Mouse (Mus musculus): Measurements from ENCODE around the gene Traf6. TPM values are rescaled to one million over a fixed set of nuclear protein-coding genes. Genes with fewer than 3 reads are reported as not detected.

The Traf6 gene
- polyA plus RNA-seq, 1 experiment from 2014 or later = 10.3 TPM

- Histone ChIP-seq H3K36me3 (no peaks in the 10 kb centered on the region), H3K4me2 (replicated peaks) (no peak overlapping the region), H3K4me3 (replicated peaks) (no peak overlapping the region), H3K4me1 (0 out of 2 replicates have a peak, but pooled peaks cover 3% of the 10 kb centered on the region), H3K9me3 (replicated peaks) (no peaks in the 10 kb centered on the region), H3K9ac (no peak overlapping the region), H3K27me3 (no peaks in the 10 kb centered on the region), H3K27ac (replicated peaks) (no peak overlapping the region)
- WGBS = 20% methylated on average over 9 of the region's 9 CpGs
- ATAC-seq (ENCODE audit: insufficient number of reproducible peaks, low FRiP score, low TSS enrichment, low read depth) = peak; percentile 73; the same call in 1 of the 2 replicates
Measured at GRCm38 (mm10) chr2:101665058-101665702, 13.0 kb upstream of the Traf6 start.

- 82% methylated on average over 3 of the region's 3 CpGs for WGBS
- no peak for ATAC-seq (ENCODE audit: insufficient number of reproducible peaks, low FRiP score, low TSS enrichment, low read depth)
Measured at GRCm38 (mm10) chr2:101665703-101666092, 12.5 kb upstream of the Traf6 start.

GRCm38 (mm10) chr2:101668751-101669150, 9.5 kb upstream of the Traf6 start:
- Histone ChIP-seq H3K4me2 (replicated peaks) (no peak overlapping the region), H3K4me1 (0 out of 2 replicates have a peak, but pooled peaks cover 3% of the 10 kb centered on the region), H3K27ac (replicated peaks) (no peak overlapping the region), H3K9me3 (replicated peaks) (no peaks in the 10 kb centered on the region), H3K36me3 (no peaks in the 10 kb centered on the region), H3K27me3 (no peaks in the 10 kb centered on the region), H3K4me3 (replicated peaks) (no peak overlapping the region), H3K9ac (no peak overlapping the region)
- no peak for ATAC-seq (ENCODE audit: insufficient number of reproducible peaks, low FRiP score, low TSS enrichment, low read depth)
- WGBS = 82% methylated on average over 3 of the region's 3 CpGs

More at GRCm38 (mm10) chr2:101665703-101666092, 12.5 kb upstream of the Traf6 start:
- no peaks in the 10 kb centered on the region for H3K27me3 ChIP-seq
- no peak overlapping the region for H3K4me3 ChIP-seq (replicated peaks)
- 0 out of 2 replicates have a peak, but pooled peaks cover 3% of the 10 kb centered on the region for H3K4me1 ChIP-seq
- no peak overlapping the region for H3K27ac ChIP-seq (replicated peaks)
- no peak overlapping the region for H3K4me2 ChIP-seq (replicated peaks)
- no peak overlapping the region for H3K9ac ChIP-seq
- no peaks in the 10 kb centered on the region for H3K36me3 ChIP-seq
- H3K9me3 ChIP-seq (replicated peaks) = no peaks in the 10 kb centered on the region

- no peak for ATAC-seq (ENCODE audit: insufficient number of reproducible peaks, low FRiP score, low TSS enrichment, low read depth)
- WGBS = 67% methylated on average over 3 of the region's 3 CpGs
- Histone ChIP-seq H3K4me2 (replicated peaks) (no peak overlapping the region), H3K9me3 (replicated peaks) (no peaks in the 10 kb centered on the region), H3K36me3 (no peaks in the 10 kb centered on the region), H3K27ac (replicated peaks) (no peak overlapping the region), H3K9ac (no peak overlapping the region), H3K27me3 (no peaks in the 10 kb centered on the region), H3K4me3 (replicated peaks) (no peak overlapping the region), H3K4me1 (no peaks in the 10 kb centered on the region)
Measured at GRCm38 (mm10) chr2:101673547-101673946, 4.7 kb upstream of the Traf6 start.

GRCm38 (mm10) chr2:101679164-101679784, 1.0 kb downstream of the Traf6 start:
- H3K36me3 ChIP-seq = peaks cover 6% of the 10 kb centered on the region; the same call in 1 of the 2 replicates
- H3K9ac ChIP-seq = peak overlapping the region; percentile 88
- peak overlapping the region; percentile 91 for H3K4me3 ChIP-seq (replicated peaks)
- peaks cover 8% of the 10 kb centered on the region for H3K4me1 ChIP-seq
- 1% methylated on average over 15 of the region's 15 CpGs for WGBS
- H3K9me3 ChIP-seq (replicated peaks) = no peaks in the 10 kb centered on the region
- no peak overlapping the region for H3K27ac ChIP-seq (replicated peaks)
- H3K4me2 ChIP-seq (replicated peaks) = peak overlapping the region; percentile 79
- H3K27me3 ChIP-seq = no peaks in the 10 kb centered on the region
- no peak for ATAC-seq (ENCODE audit: insufficient number of reproducible peaks, low FRiP score, low TSS enrichment, low read depth)

- Histone ChIP-seq H3K4me1 (peaks cover 4% of the 10 kb centered on the region), H3K27me3 (no peaks in the 10 kb centered on the region), H3K9me3 (replicated peaks) (no peaks in the 10 kb centered on the region), H3K4me3 (replicated peaks) (no peak overlapping the region), H3K27ac (replicated peaks) (no peak overlapping the region), H3K36me3 (peaks cover 35% of the 10 kb centered on the region), H3K9ac (no peak overlapping the region), H3K4me2 (replicated peaks) (no peak overlapping the region)
- WGBS = 87% methylated on average over 12 of the region's 12 CpGs
- ATAC-seq (ENCODE audit: insufficient number of reproducible peaks, low FRiP score, low TSS enrichment, low read depth) = no peak
Measured at GRCm38 (mm10) chr2:101684421-101684820, 6.2 kb downstream of the Traf6 start.

GRCm38 (mm10) chr2:101688011-101688410, 9.8 kb downstream of the Traf6 start:
- no peak overlapping the region for H3K9ac ChIP-seq

GRCm38 (mm10) chr2:101690252-101690827, 12.1 kb downstream of the Traf6 start:
- no peaks in the 10 kb centered on the region for H3K4me1 ChIP-seq
- no peak for ATAC-seq (ENCODE audit: insufficient number of reproducible peaks, low FRiP score, low TSS enrichment, low read depth)
- no peak overlapping the region for H3K4me2 ChIP-seq (replicated peaks)
- H3K4me3 ChIP-seq (replicated peaks) = no peak overlapping the region
- no peaks in the 10 kb centered on the region for H3K27me3 ChIP-seq
- H3K9me3 ChIP-seq (replicated peaks) = no peaks in the 10 kb centered on the region
- no peak overlapping the region for H3K9ac ChIP-seq
- WGBS = 88% methylated on average over 9 of the region's 9 CpGs
- H3K27ac ChIP-seq (replicated peaks) = no peak overlapping the region
- peaks cover 47% of the 10 kb centered on the region for H3K36me3 ChIP-seq

More at GRCm38 (mm10) chr2:101688011-101688410, 9.8 kb downstream of the Traf6 start:
- 87% methylated on average over 5 of the region's 5 CpGs for WGBS
- Histone ChIP-seq H3K27ac (replicated peaks) (no peak overlapping the region), H3K4me2 (replicated peaks) (no peak overlapping the region), H3K36me3 (peaks cover 53% of the 10 kb centered on the region), H3K4me3 (replicated peaks) (no peak overlapping the region), H3K4me1 (no peaks in the 10 kb centered on the region), H3K9me3 (replicated peaks) (no peaks in the 10 kb centered on the region), H3K27me3 (no peaks in the 10 kb centered on the region)
- ATAC-seq (ENCODE audit: insufficient number of reproducible peaks, low FRiP score, low TSS enrichment, low read depth) = no peak

- Histone ChIP-seq H3K27ac (replicated peaks) (no peak overlapping the region), H3K4me2 (replicated peaks) (no peak overlapping the region), H3K9me3 (replicated peaks) (no peaks in the 10 kb centered on the region), H3K27me3 (no peaks in the 10 kb centered on the region), H3K4me1 (no peaks in the 10 kb centered on the region), H3K36me3 (peaks cover 50% of the 10 kb centered on the region), H3K9ac (no peak overlapping the region), H3K4me3 (replicated peaks) (no peak overlapping the region)
- WGBS = 73% methylated on average over 4 of the region's 4 CpGs
- ATAC-seq (ENCODE audit: insufficient number of reproducible peaks, low FRiP score, low TSS enrichment, low read depth) = no peak
Measured at GRCm38 (mm10) chr2:101693043-101693442, 14.8 kb downstream of the Traf6 start.

GRCm38 (mm10) chr2:101693577-101694215, 15.5 kb downstream of the Traf6 start:
- Histone ChIP-seq H3K27me3 (no peaks in the 10 kb centered on the region), H3K27ac (replicated peaks) (no peak overlapping the region), H3K4me2 (replicated peaks) (no peak overlapping the region), H3K9ac (no peak overlapping the region), H3K4me1 (no peaks in the 10 kb centered on the region), H3K9me3 (replicated peaks) (no peaks in the 10 kb centered on the region), H3K4me3 (replicated peaks) (no peak overlapping the region), H3K36me3 (peaks cover 55% of the 10 kb centered on the region)
- no peak for ATAC-seq (ENCODE audit: insufficient number of reproducible peaks, low FRiP score, low TSS enrichment, low read depth)
- 54% methylated on average over 5 of the region's 5 CpGs for WGBS

- 90% methylated on average over 7 of the region's 7 CpGs for WGBS
Measured at GRCm38 (mm10) chr2:101695584-101695983, 17.4 kb downstream of the Traf6 start.

More at GRCm38 (mm10) chr2:101695584-101695983, 17.4 kb downstream of the Traf6 start:
- Histone ChIP-seq H3K4me3 (replicated peaks) (no peak overlapping the region), H3K9ac (no peak overlapping the region), H3K4me2 (replicated peaks) (no peak overlapping the region), H3K4me1 (0 out of 2 replicates have a peak, but pooled peaks cover 3% of the 10 kb centered on the region), H3K27ac (replicated peaks) (no peak overlapping the region), H3K9me3 (replicated peaks) (no peaks in the 10 kb centered on the region), H3K36me3 (peaks cover 51% of the 10 kb centered on the region), H3K27me3 (no peaks in the 10 kb centered on the region)
- no peak for ATAC-seq (ENCODE audit: insufficient number of reproducible peaks, low FRiP score, low TSS enrichment, low read depth)
